Mouse (Mus musculus): ENCODE measurements around the gene Nmur1. TPM values are rescaled to one million over a fixed set of nuclear protein-coding genes. Genes with fewer than 3 reads are reported as not detected.

Gene Nmur1
- polyA plus RNA-seq, 1 experiment from 2014 or later, result 4.5 TPM

GRCm38 (mm10) chr1:86449966-86450365 is 23.9 kb upstream of the Nmur1 start:
- Histone ChIP-seq H3K4me1 (replicated peaks; ENCODE audit: control insufficient read depth, insufficient read depth, low read length) (peaks cover 13% of the 10 kb centered on the region; the same call in 1 of the 2 replicates), H3K36me3 (ENCODE audit: control insufficient read depth, insufficient read depth) (no peaks in the 10 kb centered on the region), H3K27me3 (replicated peaks; ENCODE audit: control insufficient read depth, insufficient read depth, low read length) (no peaks in the 10 kb centered on the region), H3K9me3 (ENCODE audit: control insufficient read depth) (no peaks in the 10 kb centered on the region), H3K4me3 (ENCODE audit: low read depth, low read length) (no peak overlapping the region), H3K9ac (ENCODE audit: low read depth, low read length) (no peak overlapping the region), H3K4me2 (replicated peaks; ENCODE audit: low read depth) (no peak overlapping the region), H3K27ac (ENCODE audit: low read depth, low read length) (no peak overlapping the region)
- ATAC-seq, result no peak
- 25% methylated on average over 6 of the region's 6 CpGs for WGBS
- TF ChIP-seq CTCF (IDR thresholded peaks at IDR 0.05; ENCODE audit: low read depth), result peak; percentile 30; the same call in 1 of the 2 replicates

GRCm38 (mm10) chr1:86448272-86448671 is 22.2 kb upstream of the Nmur1 start:
- peaks cover 21% of the 10 kb centered on the region; the same call in 1 of the 2 replicates for H3K4me1 ChIP-seq (replicated peaks; ENCODE audit: control insufficient read depth, insufficient read depth, low read length)
- 10% methylated on average over 4 of the region's 4 CpGs for whole genome bisulfite sequencing
- ATAC-seq, result 0 out of 2 replicates have a peak, but pooled peaks have one; percentile 18
- peak overlapping the region; percentile 46 for H3K4me2 ChIP-seq (replicated peaks; ENCODE audit: low read depth)
- H3K36me3 ChIP-seq (ENCODE audit: control insufficient read depth, insufficient read depth), result no peaks in the 10 kb centered on the region
- no peaks in the 10 kb centered on the region for H3K27me3 ChIP-seq (replicated peaks; ENCODE audit: control insufficient read depth, insufficient read depth, low read length)
- TF ChIP-seq CTCF (IDR thresholded peaks at IDR 0.05; ENCODE audit: low read depth), result no peak
- no peak overlapping the region; the same call in 1 of the 2 replicates for H3K4me3 ChIP-seq (ENCODE audit: low read depth, low read length)
- no peaks in the 10 kb centered on the region for H3K9me3 ChIP-seq (ENCODE audit: control insufficient read depth)
- H3K9ac ChIP-seq (ENCODE audit: low read depth, low read length), result peak overlapping the region; percentile 31; the same call in 1 of the 2 replicates
- peak overlapping the region; percentile 91 for H3K27ac ChIP-seq (ENCODE audit: low read depth, low read length)

GRCm38 (mm10) chr1:86447596-86448171 is 21.7 kb upstream of the Nmur1 start:
- Histone ChIP-seq H3K27ac (ENCODE audit: low read depth, low read length) (peak overlapping the region; percentile 91), H3K36me3 (ENCODE audit: control insufficient read depth, insufficient read depth) (no peaks in the 10 kb centered on the region), H3K4me3 (ENCODE audit: low read depth, low read length) (no peak overlapping the region; the same call in 1 of the 2 replicates), H3K4me2 (replicated peaks; ENCODE audit: low read depth) (peak overlapping the region; percentile 46), H3K9ac (ENCODE audit: low read depth, low read length) (peak overlapping the region; percentile 31; the same call in 1 of the 2 replicates), H3K9me3 (ENCODE audit: control insufficient read depth) (no peaks in the 10 kb centered on the region), H3K27me3 (replicated peaks; ENCODE audit: control insufficient read depth, insufficient read depth, low read length) (no peaks in the 10 kb centered on the region), H3K4me1 (replicated peaks; ENCODE audit: control insufficient read depth, insufficient read depth, low read length) (peaks cover 21% of the 10 kb centered on the region; the same call in 1 of the 2 replicates)
- WGBS, result 11% methylated on average over 13 of the region's 13 CpGs
- ATAC-seq, result peak; percentile 87
- peak; percentile 20 for TF ChIP-seq CTCF (IDR thresholded peaks at IDR 0.05; ENCODE audit: low read depth)

GRCm38 (mm10) chr1:86443386-86444172 is 17.6 kb upstream of the Nmur1 start:
- no peaks in the 10 kb centered on the region for H3K9me3 ChIP-seq (ENCODE audit: control insufficient read depth)
- H3K4me3 ChIP-seq (ENCODE audit: low read depth, low read length), result no peak overlapping the region
- H3K27ac ChIP-seq (ENCODE audit: low read depth, low read length), result peak overlapping the region; percentile 98
- H3K9ac ChIP-seq (ENCODE audit: low read depth, low read length), result peak overlapping the region; percentile 77; the same call in 1 of the 2 replicates
- H3K36me3 ChIP-seq (ENCODE audit: control insufficient read depth, insufficient read depth), result no peaks in the 10 kb centered on the region
- no peak for TF ChIP-seq CTCF (IDR thresholded peaks at IDR 0.05; ENCODE audit: low read depth)
- H3K4me1 ChIP-seq (replicated peaks; ENCODE audit: control insufficient read depth, insufficient read depth, low read length), result peaks cover 30% of the 10 kb centered on the region
- ATAC-seq, result no peak
- 35% methylated on average over 8 of the region's 8 CpGs for WGBS
- H3K27me3 ChIP-seq (replicated peaks; ENCODE audit: control insufficient read depth, insufficient read depth, low read length), result no peaks in the 10 kb centered on the region
- H3K4me2 ChIP-seq (replicated peaks; ENCODE audit: low read depth), result peak overlapping the region; percentile 86

- Histone ChIP-seq H3K36me3 (ENCODE audit: control insufficient read depth, insufficient read depth) (no peaks in the 10 kb centered on the region), H3K4me3 (ENCODE audit: low read depth, low read length) (peak overlapping the region; percentile 53), H3K4me1 (replicated peaks; ENCODE audit: control insufficient read depth, insufficient read depth, low read length) (peaks cover 25% of the 10 kb centered on the region), H3K27me3 (replicated peaks; ENCODE audit: control insufficient read depth, insufficient read depth, low read length) (no peaks in the 10 kb centered on the region), H3K9me3 (ENCODE audit: control insufficient read depth) (no peaks in the 10 kb centered on the region), H3K9ac (ENCODE audit: low read depth, low read length) (peak overlapping the region; percentile 77), H3K4me2 (replicated peaks; ENCODE audit: low read depth) (peak overlapping the region; percentile 86), H3K27ac (ENCODE audit: low read depth, low read length) (peak overlapping the region; percentile 98)
- peak; percentile 21 for ATAC-seq
- TF ChIP-seq CTCF (IDR thresholded peaks at IDR 0.05; ENCODE audit: low read depth), result no peak
- 2% methylated on average over 24 of the region's 24 CpGs for WGBS
Measured at GRCm38 (mm10) chr1:86442832-86443231, 16.8 kb upstream of the Nmur1 start.
